Mouse (Mus musculus) thymus, adult 2 months (tissue): ENCODE results near the gene Gapdh. TPM values are rescaled to one million over a fixed set of nuclear protein-coding genes. Genes with fewer than 3 reads are reported as not detected.

Experiments
- DNase-seq: peaks from one replicate; pipeline ENCODE4 v3.0.0; 2021
- H3K27ac ChIP-seq: fragments of 200-500 bp; 2 replicates; pipeline ENCODE4 v1.5.1; 2012; ENCODE audit warnings: low read length, control low read depth; ENCODE audit not compliant: control insufficient read depth, insufficient read depth
- H3K27me3 ChIP-seq: fragments of 200-500 bp; 2 replicates; pipeline ENCODE4 v1.6.1; 2012; ENCODE audit warnings: mild to moderate bottlenecking, low read length, moderate library complexity, mixed read lengths; ENCODE audit not compliant: control insufficient read depth, insufficient read depth
- H3K36me3 ChIP-seq: fragments of 200-500 bp; 2 replicates; pipeline ENCODE4 v1.6.1; 2012; ENCODE audit warnings: mild to moderate bottlenecking, low read length, moderate library complexity; ENCODE audit not compliant: control insufficient read depth, insufficient read depth
- H3K4me1 ChIP-seq: fragments of 200-500 bp; replicated peaks from 2 replicates; pipeline ENCODE4 v1.6.1; 2012; ENCODE audit warnings: low read length; ENCODE audit not compliant: control insufficient read depth, insufficient read depth
- H3K4me3 ChIP-seq: fragments of 200-500 bp; 2 replicates; pipeline ENCODE4 v1.5.1; 2012; ENCODE audit warnings: mild to moderate bottlenecking, low read length, control low read depth, moderate library complexity; ENCODE audit not compliant: control insufficient read depth, insufficient read depth
- CTCF ChIP-seq: fragments of 200-500 bp; IDR thresholded peaks from 2 replicates; pipeline ENCODE4 v1.5.1; 2012; ENCODE audit warnings: mild to moderate bottlenecking, control low read depth, low read length, moderate library complexity, borderline replicate concordance; ENCODE audit not compliant: control insufficient read depth, poor library complexity, insufficient read depth; ENCODE audit errors: extremely low read depth
- POLR2A ChIP-seq: fragments of 200-500 bp; IDR thresholded peaks from 2 replicates; pipeline ENCODE4 v1.6.1; 2012; ENCODE audit warnings: mild to moderate bottlenecking, low read length, control low read depth, moderate library complexity; ENCODE audit not compliant: control insufficient read depth, poor library complexity, insufficient read depth; ENCODE audit errors: extremely low read depth
- WGBS: fragments of 180-500 bp; shearing (Covaris S2); methylation state at CpG from one replicate; pipeline ENCODE4 v1.1.7; 2018; 5-methylcytosine and 5-hydroxymethylcytosine counted together
- polyA plus RNA-seq: library from polyadenylated mRNA; depleted of rRNA; stranded (reverse); fragments of >200 nt; gene quantifications from 2 replicates; pipeline ENCODE4 v1.2.3, GENCODE M21; 2012

Gapdh gene
- polyA plus RNA-seq, 1 experiment = 3,688 TPM

GRCm38 (mm10) chr6:125139747-125140146 lies 26.5 kb downstream of the Gapdh start:
- H3K36me3 ChIP-seq = peaks cover 30% of the 10 kb centered on the region

GRCm38 (mm10) chr6:125137002-125137671 lies 29.1 kb downstream of the Gapdh start:
- Histone ChIP-seq H3K27me3 (no peaks in the 10 kb centered on the region), H3K27ac (no peak overlapping the region), H3K4me1 (peaks cover 4% of the 10 kb centered on the region), H3K4me3 (no peak overlapping the region), H3K36me3 (peaks cover 32% of the 10 kb centered on the region)
- peak; percentile 62 for DNase-seq
- WGBS = 93% methylated on average over 19 of the region's 19 CpGs
- TF ChIP-seq CTCF (peak; percentile 15; the same call in 1 of the 2 replicates), POLR2A (no peak)

More at GRCm38 (mm10) chr6:125139747-125140146, 26.5 kb downstream of the Gapdh start:
- no peak overlapping the region for H3K4me3 ChIP-seq
- DNase-seq = no peak
- over 99% methylated on average over 7 of the region's 7 CpGs for WGBS
- 0 out of 2 replicates have a peak, but pooled peaks cover under 1% of the 10 kb centered on the region for H3K4me1 ChIP-seq
- H3K27me3 ChIP-seq = no peaks in the 10 kb centered on the region
- H3K27ac ChIP-seq = no peak overlapping the region
- no peak for TF ChIP-seq CTCF
- TF ChIP-seq POLR2A = no peak

GRCm38 (mm10) chr6:125132470-125132869 lies 33.8 kb downstream of the Gapdh start:
- DNase-seq = no peak
- WGBS = 4% methylated on average over 11 of the region's 11 CpGs
- H3K27ac ChIP-seq = no peak overlapping the region

GRCm38 (mm10) chr6:125131302-125132156 lies 34.7 kb downstream of the Gapdh start, which contains the start of gene Nop2:
Gene Nop2 (plus strand): TSS chr6:125131909.
- TF ChIP-seq POLR2A (peak; percentile 59; the same call in 1 of the 2 replicates), CTCF (0 out of 2 replicates have a peak, but pooled peaks have one; percentile 37)
- peaks cover 23% of the 10 kb centered on the region for H3K36me3 ChIP-seq
- under 1% methylated on average over 66 of the region's 66 CpGs for WGBS
- H3K27me3 ChIP-seq = no peaks in the 10 kb centered on the region
- peak within 1 kb of the TSS; percentile 77 for H3K4me3 ChIP-seq
- peak within 1 kb of the TSS; percentile 57 for H3K27ac ChIP-seq
- peak; percentile 86 for DNase-seq
- H3K4me1 ChIP-seq = peaks cover 13% of the 10 kb centered on the region

More at GRCm38 (mm10) chr6:125132470-125132869, 33.8 kb downstream of the Gapdh start:
- no peak for TF ChIP-seq POLR2A
- TF ChIP-seq CTCF = no peak
- peak overlapping the region; percentile 77 for H3K4me3 ChIP-seq
- H3K36me3 ChIP-seq = peaks cover 25% of the 10 kb centered on the region
- H3K27me3 ChIP-seq = no peaks in the 10 kb centered on the region
- H3K4me1 ChIP-seq = peaks cover 13% of the 10 kb centered on the region

- no peak for TF ChIP-seq CTCF
- no peak for TF ChIP-seq POLR2A
- Histone ChIP-seq H3K4me3 (no peak overlapping the region), H3K36me3 (peaks cover 32% of the 10 kb centered on the region), H3K27me3 (no peaks in the 10 kb centered on the region), H3K27ac (peak overlapping the region; percentile 65), H3K4me1 (peaks cover 13% of the 10 kb centered on the region)
- DNase-seq = peak; percentile 38
- WGBS = 67% methylated on average over 20 of the region's 20 CpGs
Observed at GRCm38 (mm10) chr6:125129710-125130402, 36.4 kb downstream of the Gapdh start.

GRCm38 (mm10) chr6:125128724-125129123 lies 37.5 kb downstream of the Gapdh start:
- 98% methylated on average over 12 of the region's 12 CpGs for WGBS
- no peak for TF ChIP-seq CTCF
- no peak for TF ChIP-seq POLR2A
- Histone ChIP-seq H3K4me1 (peaks cover 13% of the 10 kb centered on the region), H3K36me3 (peaks cover 40% of the 10 kb centered on the region), H3K27me3 (no peaks in the 10 kb centered on the region), H3K4me3 (no peak overlapping the region), H3K27ac (no peak overlapping the region)
- DNase-seq = no peak

- H3K36me3 ChIP-seq = peaks cover 94% of the 10 kb centered on the region
- H3K27ac ChIP-seq = no peak overlapping the region
- no peak for TF ChIP-seq POLR2A
- TF ChIP-seq CTCF = no peak
- H3K4me3 ChIP-seq = no peak overlapping the region
- DNase-seq = no peak
- WGBS = 97% methylated on average over 8 of the region's 8 CpGs
- no peaks in the 10 kb centered on the region for H3K4me1 ChIP-seq
- H3K27me3 ChIP-seq = no peaks in the 10 kb centered on the region
Observed at GRCm38 (mm10) chr6:125119387-125119786, 46.9 kb downstream of the Gapdh start.
